Mouse (Mus musculus) heart, adult 10 weeks (tissue): Measurements from ENCODE around the gene Gm8113. TPM values are rescaled to one million over a fixed set of nuclear protein-coding genes. Genes with fewer than 3 reads are reported as not detected.

Experiments used
- polyA plus RNA-seq: library from polyadenylated mRNA; stranded (reverse); fragments of 350-450 nt; fragmentation: Illumina TruSeq; extraction: RNeasy Lipid Tissue Mini Kit (QIAGEN cat#74804); gene quantifications from one replicate; pipeline ENCODE4 v1.2.3, GENCODE M21; 2014; ENCODE audit warnings: low read depth, low replicate concordance

The Gm8113 gene
- polyA plus RNA-seq = 1.8 TPM

GRCm38 (mm10) chr14:43924688-43925403 lies at the start of gene Gm8113:
TSS of gene Gm8113 (plus strand) at chr14:43925390.

DNA sequence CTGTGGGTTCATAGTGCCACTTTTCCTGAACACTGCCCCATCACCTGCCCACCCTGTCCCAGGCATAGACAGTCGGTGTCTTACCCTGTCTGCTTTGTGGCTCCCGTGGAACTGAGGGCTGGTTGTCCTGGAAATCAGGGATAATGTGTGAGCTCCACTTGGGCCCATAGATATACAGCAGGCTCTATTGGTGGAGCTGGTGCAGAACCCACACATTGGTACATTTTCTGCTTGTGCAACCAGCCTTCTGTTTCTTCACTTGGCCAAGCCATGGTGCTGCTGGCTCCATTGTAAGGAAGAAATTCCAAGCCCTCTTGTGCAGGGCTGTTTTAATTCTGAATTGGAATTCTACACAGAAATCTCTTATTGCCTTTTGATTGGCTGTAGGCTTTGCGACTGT lies 49.8 kb upstream of the Gm8113 start, which contains the start of gene Ear1:
Ear1 (minus strand) TSS at position 101 of the 400 bp plus-strand sequence.

DNA sequence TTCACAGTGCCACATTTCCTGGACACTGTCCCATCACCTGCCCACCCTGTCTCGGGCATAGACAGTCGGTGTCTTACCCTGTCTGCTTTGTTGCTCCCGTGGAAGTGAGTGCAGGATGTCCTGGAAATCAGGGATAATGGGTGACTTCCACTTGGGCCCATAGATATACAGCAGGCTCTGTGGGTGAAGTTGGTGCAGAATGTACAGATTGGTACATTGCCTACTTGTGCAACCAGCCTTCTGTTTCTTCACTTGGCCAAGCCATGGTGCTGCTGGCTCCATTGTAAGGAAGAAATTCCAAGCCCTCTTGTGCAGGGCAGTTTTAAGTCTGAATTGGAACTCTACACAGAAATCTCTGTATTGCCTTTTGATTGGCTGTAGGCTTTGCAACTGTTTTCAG lies 1.7 kb upstream of the Gm8113 start, which contains the start of gene Ear10:
Ear10 (minus strand) TSS at position 101 of the 400 bp plus-strand sequence.

DNA sequence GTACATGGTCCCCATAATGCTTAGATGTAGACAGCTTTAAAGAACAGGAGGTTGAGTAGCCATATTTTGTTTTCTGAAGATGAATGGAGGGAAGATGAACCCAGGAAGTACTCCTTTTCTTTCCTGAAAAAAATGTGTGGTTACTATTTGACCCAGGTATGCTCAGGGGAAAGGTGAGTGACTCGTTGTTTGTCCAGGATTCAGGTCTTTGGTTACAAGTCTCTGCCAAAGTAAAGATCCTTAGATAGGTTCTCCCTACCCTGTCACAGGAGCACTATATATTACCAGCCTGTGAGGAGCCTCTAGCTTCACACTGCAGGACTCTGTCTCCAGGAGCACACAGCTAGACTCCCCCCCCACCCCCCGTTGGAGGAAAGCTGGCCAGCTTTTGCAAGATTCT lies 31.6 kb downstream of the Gm8113 start, which contains the start of gene Ang5:
Ang5 (plus strand) TSS at position 301 of the 400 bp plus-strand sequence.

Other genes starting within 250 kb of the Gm8113 start
- not detected for gene Gm8165, start 248.2 kb upstream of the Gm8113 start, polyA plus RNA-seq
- not detected for gene Gm7324, start 227.6 kb upstream of the Gm8113 start, polyA plus RNA-seq
- not detected for gene Gm16506, start 197.9 kb upstream of the Gm8113 start, polyA plus RNA-seq
- gene Gm6526, start 177.5 kb upstream of the Gm8113 start, polyA plus RNA-seq = not detected
- gene Gm8180, start 140.6 kb upstream of the Gm8113 start, polyA plus RNA-seq = not detected
- gene Ear1, start 49.9 kb upstream of the Gm8113 start, polyA plus RNA-seq = not detected
- gene Ear10, start 1.8 kb upstream of the Gm8113 start, polyA plus RNA-seq = not detected
- gene Ang5, start 31.7 kb downstream of the Gm8113 start, polyA plus RNA-seq = not detected
- gene Ang6, start 76.9 kb downstream of the Gm8113 start, polyA plus RNA-seq = not detected
- 0.99 TPM for gene Ear2, start 177.3 kb downstream of the Gm8113 start, polyA plus RNA-seq
- gene Gm3327, start 198.5 kb downstream of the Gm8113 start, polyA plus RNA-seq = not detected